Mouse (Mus musculus) CH12.LX (cell line): Measurements from ENCODE around the gene Kndc1. TPM values are rescaled to one million over a fixed set of nuclear protein-coding genes. Genes with fewer than 3 reads are reported as not detected.

Source experiments
- DNase-seq: peaks from one replicate; pipeline ENCODE4 v3.0.0-alpha.2; 2013; ENCODE audit errors: extremely low read depth
- H3K27ac ChIP-seq: 2 replicates; pipeline ENCODE4 v1.5.1; 2012; ENCODE audit warnings: low read depth, mild to moderate bottlenecking, control low read depth, moderate library complexity; ENCODE audit not compliant: insufficient read depth
- H3K27me3 ChIP-seq: replicated peaks from 2 replicates; pipeline ENCODE3; 2012; ENCODE audit warnings: inconsistent platforms
- H3K36me3 ChIP-seq, 2 experiments: replicated peaks in 1 of 2; 2 replicates each; pipeline versions ENCODE3 to v1.6.1; 2012; ENCODE audit warnings: inconsistent platforms in 1 of 2, low read length in 1 of 2, mild to moderate bottlenecking in 1 of 2, mixed read lengths in 1 of 2, moderate library complexity in 1 of 2; ENCODE audit not compliant: control insufficient read depth in 1 of 2, insufficient read depth in 1 of 2
- H3K4me1 ChIP-seq, 2 experiments: 2 replicates each; pipeline ENCODE4 v1.6.1; 2012; ENCODE audit warnings: inconsistent platforms in 1 of 2, moderate library complexity in 1 of 2; ENCODE audit not compliant: insufficient read depth in 2 of 2, control insufficient read depth in 1 of 2
- H3K4me2 ChIP-seq: 2 replicates; pipeline ENCODE4 v1.6.1; 2012; ENCODE audit warnings: low read depth, mild to moderate bottlenecking, control low read depth; ENCODE audit not compliant: poor library complexity, insufficient read depth, severe bottlenecking
- H3K4me3 ChIP-seq, 3 experiments: fragments of 150-350 bp in 1 of 3; sonication (generic) in 1 of 3; replicated peaks in 1 of 3; 2 replicates each; pipeline versions ENCODE3 to v1.5.1; 2011 to 2012; ENCODE audit warnings: low read depth in 2 of 3, low read length in 2 of 3, mild to moderate bottlenecking in 2 of 3, moderate library complexity in 2 of 3, control low read depth in 1 of 3, improper control_type of control experiment in 1 of 3, inconsistent platforms in 1 of 3, mixed read lengths in 1 of 3; ENCODE audit not compliant: poor library complexity in 1 of 3
- H3K79me2 ChIP-seq: replicated peaks from 2 replicates; pipeline ENCODE4 v1.6.1; 2012; ENCODE audit warnings: mild to moderate bottlenecking, moderate library complexity; ENCODE audit not compliant: control insufficient read depth, poor library complexity, insufficient read depth, severe bottlenecking; ENCODE audit errors: extremely low read depth
- H3K9ac ChIP-seq: 2 replicates; pipeline ENCODE4 v1.6.1; 2012; ENCODE audit warnings: low read depth, mild to moderate bottlenecking, control low read depth, moderate library complexity; ENCODE audit not compliant: insufficient read depth
- H3K9me3 ChIP-seq: replicated peaks from 2 replicates; pipeline ENCODE3; 2012; ENCODE audit warnings: low read length, inconsistent platforms, mixed read lengths
- ELF1 ChIP-seq: IDR thresholded peaks from 2 replicates; pipeline ENCODE4 v1.6.1; 2014; ENCODE audit warnings: low read depth, mild to moderate bottlenecking, inconsistent platforms, low read length, improper control_type of control experiment
- ETS1 ChIP-seq: conservative IDR thresholded peaks from 2 replicates; pipeline ENCODE4 v1.6.1; 2012; ENCODE audit warnings: low read depth, mild to moderate bottlenecking, inconsistent platforms, low read length, improper control_type of control experiment, moderate library complexity
- IRF4 ChIP-seq: IDR thresholded peaks from 2 replicates; pipeline ENCODE4 v1.6.1; 2014; ENCODE audit warnings: low read depth, mild to moderate bottlenecking, inconsistent platforms, low read length, improper control_type of control experiment
- MXI1 ChIP-seq: IDR thresholded peaks from 2 replicates; pipeline ENCODE4 v1.6.1; 2011; ENCODE audit warnings: mild to moderate bottlenecking, low read depth, low read length, improper control_type of control experiment
- MYC ChIP-seq: IDR thresholded peaks from 2 replicates; pipeline ENCODE4 v1.6.1; 2011; ENCODE audit warnings: low read depth, mild to moderate bottlenecking, improper control_type of control experiment, low read length
- RAD21 ChIP-seq: IDR thresholded peaks from 2 replicates; pipeline ENCODE4 v1.6.1; 2011; ENCODE audit warnings: low read depth, mild to moderate bottlenecking, low read length, improper control_type of control experiment, moderate library complexity
- SIN3A ChIP-seq: IDR thresholded peaks from 2 replicates; pipeline ENCODE4 v1.6.1; 2012; ENCODE audit warnings: low read length, improper control_type of control experiment, inconsistent platforms
- ZKSCAN1 ChIP-seq: IDR thresholded peaks from 2 replicates; pipeline ENCODE4 v1.6.1; 2012; ENCODE audit warnings: low read depth, inconsistent platforms, low read length, improper control_type of control experiment, borderline replicate concordance
- ZMIZ1 ChIP-seq: IDR thresholded peaks from 2 replicates; pipeline ENCODE4 v1.6.1; 2012; ENCODE audit warnings: low read depth, mild to moderate bottlenecking, inconsistent platforms, low read length, improper control_type of control experiment
- dilution Hi-C: fragments of 300-500 bp; cut with MboI; formaldehyde crosslinking; loops from 2 replicates; pipeline ENCODE4 v1.14.3; 2020; ENCODE audit warnings: low sequenced_read_pairs; ENCODE audit not compliant: extremely low pct_unique_long_range_greater_than_20kb, extremely low pct_ligation_motif_present
- in situ Hi-C: fragments of 300-500 bp; cut with MboI; formaldehyde crosslinking; loops from 3 replicates; pipeline ENCODE4 v1.14.3; 2019; ENCODE audit warnings: low sequenced_read_pairs, low pct_ligation_motif_present, low pct_unique_long_range_greater_than_20kb, mixed read lengths
- polyA plus RNA-seq: library from polyadenylated mRNA; unstranded; fragments of >175 nt; gene quantifications from 2 replicates; pipeline ENCODE4 v1.2.1, GENCODE M21; 2012; ENCODE audit warnings: low read depth; ENCODE audit not compliant: insufficient read length
- total RNA-seq, 2 experiments: library from RNA; depleted of rRNA; stranded (reverse); fragments of 300-350 nt in 1 of 2; fragments of >200 nt in 1 of 2; gene quantifications; 2 replicates each; pipeline ENCODE4 v1.2.3; 2012 to 2014

Kndc1 gene
- total and polyA plus RNA-seq, 3 experiments, result 2.3 to 5.0 (median 4.0) TPM

DNA sequence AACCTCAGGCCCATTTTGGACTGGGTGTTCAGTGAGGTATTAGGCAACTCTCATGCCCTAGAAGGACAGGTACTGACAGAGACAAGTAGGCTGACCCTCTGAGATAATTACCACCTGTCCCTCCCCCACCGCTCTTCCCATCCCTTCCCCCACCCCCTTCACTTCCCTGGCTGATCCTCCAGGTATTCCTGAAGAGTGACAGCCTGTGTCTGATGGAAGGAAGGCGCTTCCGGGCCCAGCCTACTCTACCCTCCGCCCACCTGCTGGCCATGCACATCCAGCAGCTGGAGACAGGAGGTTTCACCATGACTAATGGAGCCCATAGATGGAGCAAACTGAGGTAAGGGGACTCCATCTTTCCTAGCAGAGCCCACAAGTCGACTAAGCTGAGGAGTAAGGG is 43.3 kb downstream of the Kndc1 start:
- dilution Hi-C loops, result no loop called here
- peak overlapping the region; percentile 1 to 37 (median 7) for H3K4me3 ChIP-seq
- TF ChIP-seq MYC (no peak), IRF4 (peak; percentile 29; the same call in 1 of the 2 replicates), ZMIZ1 (no peak), MXI1 (no peak), ELF1 (no peak)
- peaks cover 3 to 31% of the 10 kb centered on the region in 2 experiments for H3K36me3 ChIP-seq
- no peak for DNase-seq
- H3K9ac ChIP-seq, result 0 out of 2 replicates have a peak overlapping the region, but pooled peaks have one; percentile 20
- H3K27me3 ChIP-seq, result no peaks in the 10 kb centered on the region
- peak overlapping the region; percentile 63; the same call in 1 of the 2 replicates for H3K4me2 ChIP-seq
- no peaks in the 10 kb centered on the region for H3K9me3 ChIP-seq
- H3K79me2 ChIP-seq, result no peaks in the 10 kb centered on the region
- H3K4me1 ChIP-seq, result peaks cover 11 to 80% of the 10 kb centered on the region in 2 experiments
- in situ Hi-C loops, result no loop called here
- H3K27ac ChIP-seq, result peak overlapping the region; percentile 21; the same call in 1 of the 2 replicates

DNA sequence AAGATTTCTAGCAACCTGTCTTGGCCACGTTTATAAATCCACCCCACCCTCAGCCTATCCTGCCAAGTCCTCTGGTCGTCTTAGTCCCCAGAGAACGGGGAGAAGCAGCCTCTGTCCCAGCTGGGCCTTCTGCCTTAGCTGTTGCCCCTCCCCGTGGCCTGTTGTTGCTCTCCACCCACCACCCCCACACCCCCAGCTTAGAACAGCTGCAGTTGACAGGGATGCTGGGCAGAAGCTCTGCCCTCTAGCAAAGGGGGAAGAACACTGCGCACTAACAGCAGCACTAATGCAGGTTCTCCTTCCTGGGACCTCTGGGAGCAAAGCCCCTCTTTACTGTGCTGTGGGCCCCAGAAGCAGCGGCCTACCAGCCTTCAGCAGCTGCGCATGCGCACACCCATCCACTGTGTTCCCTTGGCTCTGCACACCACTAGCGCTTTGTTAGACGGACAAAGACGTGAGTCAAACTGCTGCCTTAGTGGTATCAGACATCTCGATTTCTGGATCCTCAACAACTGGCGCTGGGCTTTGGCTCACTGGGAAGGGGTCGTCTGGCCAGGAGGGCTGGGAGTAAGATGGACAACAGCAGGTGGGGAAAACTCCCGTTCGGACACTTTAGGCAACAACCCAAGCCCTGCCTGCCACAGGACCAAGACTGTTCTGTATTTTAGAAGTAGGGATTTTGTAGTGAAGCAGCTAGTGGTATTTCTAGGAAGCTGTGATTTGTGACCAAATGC is 46.1 kb downstream of the Kndc1 start:
- no peak for DNase-seq
- H3K4me1 ChIP-seq, result peaks cover 11 to 62% of the 10 kb centered on the region in 2 experiments
- H3K27ac ChIP-seq, result no peak overlapping the region
- H3K4me3 ChIP-seq, result no peak overlapping the region
- no peak overlapping the region for H3K9ac ChIP-seq
- TF ChIP-seq SIN3A (0 out of 2 replicates have a peak, but pooled peaks have one; percentile 34), IRF4 (no peak), ETS1 (0 out of 2 replicates have a peak, but pooled peaks have one; percentile 11)
- no peaks in the 10 kb centered on the region for H3K79me2 ChIP-seq
- dilution Hi-C loops, result no loop called here
- H3K4me2 ChIP-seq, result no peak overlapping the region
- peaks cover 17% of the 10 kb centered on the region for H3K9me3 ChIP-seq
- in situ Hi-C loops, result no loop called here
- H3K36me3 ChIP-seq, result peaks cover 0 to 36% of the 10 kb centered on the region in 2 experiments
- no peaks in the 10 kb centered on the region for H3K27me3 ChIP-seq

- Histone ChIP-seq H3K36me3 (peaks cover 0 to 30% of the 10 kb centered on the region in 2 experiments), H3K9ac (no peak within 1 kb of the TSS), H3K4me3 (no peak within 1 kb of the TSS), H3K9me3 (peaks cover 17% of the 10 kb centered on the region), H3K4me2 (no peak within 1 kb of the TSS), H3K79me2 (no peaks in the 10 kb centered on the region), H3K27ac (no peak within 1 kb of the TSS), H3K4me1 (peaks cover 5 to 51% of the 10 kb centered on the region in 2 experiments), H3K27me3 (no peaks in the 10 kb centered on the region)
- dilution Hi-C loops (no loop called here), in situ Hi-C loops (no loop called here)
- DNase-seq, result no peak
- no peak for TF ChIP-seq MXI1
- TF ChIP-seq RAD21, result no peak
- no peak for TF ChIP-seq ZKSCAN1
Observed at GRCm38 (mm10) chr7:139943674-139944281, 49.3 kb downstream of the Kndc1 start, which contains the start of gene Utf1. Gene Utf1, plus strand, starts transcription at chr7:139943789.
